Mouse (Mus musculus) ES-E14 (cell line): Measurements from ENCODE around the gene Plxna2.

Experiments used
- HCFC1 ChIP-seq: IDR thresholded peaks from 2 replicates; pipeline ENCODE4 v1.6.1; 2012; ENCODE audit warnings: low read length, inconsistent platforms, borderline replicate concordance; ENCODE audit not compliant: insufficient read depth
- MAFK ChIP-seq: IDR thresholded peaks from 2 replicates; pipeline ENCODE4 v1.6.1; 2014; ENCODE audit warnings: mild to moderate bottlenecking, low read depth, low read length, inconsistent platforms; ENCODE audit not compliant: insufficient read depth
- ZC3H11A ChIP-seq: IDR thresholded peaks from 2 replicates; pipeline ENCODE4 v1.6.1; 2012; ENCODE audit warnings: low read depth, mild to moderate bottlenecking, inconsistent platforms, low read length, borderline replicate concordance
- ZNF384 ChIP-seq: IDR thresholded peaks from 2 replicates; pipeline ENCODE4 v1.6.1; 2012; ENCODE audit warnings: low read depth, low read length, inconsistent platforms

DNA sequence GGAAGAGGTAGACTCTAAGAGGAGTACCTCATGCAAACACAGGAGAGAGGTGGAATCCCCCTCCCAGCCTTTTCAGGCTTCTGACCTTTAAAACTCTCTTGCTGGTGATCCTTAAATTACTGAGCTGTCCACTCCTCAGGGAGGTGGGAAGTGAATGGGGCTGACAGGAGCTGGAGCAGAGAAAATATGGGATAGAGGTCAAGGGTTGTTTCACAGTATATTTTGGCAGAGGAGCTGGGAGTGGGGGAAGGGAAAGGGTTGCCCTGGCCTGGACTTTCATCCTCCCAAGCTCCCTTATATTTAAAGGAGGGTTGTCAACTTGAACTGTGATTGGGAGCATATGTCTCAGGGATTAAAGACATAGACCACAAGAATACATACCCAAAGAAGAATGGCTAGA lies 61.1 kb downstream of the Plxna2 start:
- TF ChIP-seq ZC3H11A: no peak
- TF ChIP-seq HCFC1: no peak
- no peak for TF ChIP-seq ZNF384
- TF ChIP-seq MAFK: no peak
